Mouse (Mus musculus): ENCODE data around the gene Angel1. TPM values are rescaled to one million over a fixed set of nuclear protein-coding genes. Genes with fewer than 3 reads are reported as not detected.
A peak's percentile ranks its signal among the peaks of the same experiment; 100 is the strongest.

Gene Angel1
- polyA plus RNA-seq, 1 experiment from 2014 or later: 12.1 TPM

DNA sequence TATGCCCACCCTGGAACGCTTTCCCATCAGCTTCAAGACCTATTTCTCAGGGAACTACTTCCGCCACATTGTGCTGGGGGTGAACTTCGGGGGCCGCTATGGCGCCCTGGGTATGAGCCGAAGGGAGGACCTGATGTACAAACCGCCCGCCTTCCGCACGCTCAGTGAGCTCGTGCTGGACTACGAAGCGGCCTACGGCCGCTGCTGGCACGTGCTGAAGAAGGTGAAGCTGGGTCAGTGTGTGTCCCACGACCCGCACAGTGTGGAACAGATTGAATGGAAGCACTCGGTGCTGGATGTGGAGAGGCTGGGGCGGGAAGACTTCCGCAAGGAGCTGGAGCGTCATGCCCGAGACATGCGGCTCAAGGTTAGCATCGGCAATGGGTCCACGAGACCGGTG lies 37.3 kb downstream of the Angel1 start:
- ATAC-seq (ENCODE audit: insufficient number of reproducible peaks, low FRiP score, low TSS enrichment, low read depth): no peak
- Histone ChIP-seq H3K36me3 (peaks cover 15% of the 10 kb centered on the region; the same call in 1 of the 2 replicates), H3K4me3 (replicated peaks) (no peak overlapping the region), H3K27ac (replicated peaks) (no peak overlapping the region), H3K9ac (no peak overlapping the region), H3K4me1 (peaks cover 14% of the 10 kb centered on the region; the same call in 1 of the 2 replicates), H3K27me3 (no peaks in the 10 kb centered on the region), H3K4me2 (replicated peaks) (no peak overlapping the region), H3K9me3 (replicated peaks) (no peaks in the 10 kb centered on the region)
- WGBS: 96% methylated on average over 27 of the region's 27 CpGs

DNA sequence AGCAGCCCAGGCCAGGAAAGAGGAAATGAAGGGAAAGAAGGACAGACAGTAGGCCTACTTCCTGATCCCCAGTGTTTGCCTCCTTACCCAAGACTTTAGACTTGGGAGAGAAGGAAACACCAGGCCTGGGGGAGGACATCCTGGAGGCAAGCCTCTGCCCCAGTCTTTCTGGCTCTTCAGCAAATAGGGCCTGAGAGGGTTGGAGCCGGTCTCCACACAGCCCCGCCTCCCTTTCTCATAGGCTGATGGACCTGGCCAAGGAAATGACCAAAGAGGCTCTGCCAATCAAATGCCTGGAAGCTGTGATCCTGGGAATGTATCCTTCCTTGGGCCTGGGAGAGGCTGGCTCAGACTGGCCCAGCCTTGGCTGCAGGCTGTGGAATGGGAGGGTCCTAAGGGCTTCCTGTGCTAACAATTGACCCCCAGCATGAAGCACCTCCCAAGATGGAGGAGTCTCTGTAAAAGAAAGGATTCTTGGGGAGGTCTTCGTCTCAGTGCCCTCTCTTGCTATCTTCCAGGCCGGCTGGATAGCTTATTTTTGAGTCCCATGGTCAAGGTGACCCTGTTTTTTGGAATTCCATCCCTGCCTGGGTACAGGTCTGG lies 38.2 kb downstream of the Angel1 start:
- peaks cover 15% of the 10 kb centered on the region; the same call in 1 of the 2 replicates for H3K36me3 ChIP-seq
- H3K4me3 ChIP-seq (replicated peaks): no peak overlapping the region
- H3K9me3 ChIP-seq (replicated peaks): no peaks in the 10 kb centered on the region
- ATAC-seq (ENCODE audit: insufficient number of reproducible peaks, low FRiP score, low TSS enrichment, low read depth): no peak
- peaks cover 14% of the 10 kb centered on the region; the same call in 1 of the 2 replicates for H3K4me1 ChIP-seq
- H3K27ac ChIP-seq (replicated peaks): no peak overlapping the region
- no peak overlapping the region for H3K9ac ChIP-seq
- no peak overlapping the region for H3K4me2 ChIP-seq (replicated peaks)
- 75% methylated on average over 4 of the region's 4 CpGs for WGBS
- H3K27me3 ChIP-seq: no peaks in the 10 kb centered on the region

DNA sequence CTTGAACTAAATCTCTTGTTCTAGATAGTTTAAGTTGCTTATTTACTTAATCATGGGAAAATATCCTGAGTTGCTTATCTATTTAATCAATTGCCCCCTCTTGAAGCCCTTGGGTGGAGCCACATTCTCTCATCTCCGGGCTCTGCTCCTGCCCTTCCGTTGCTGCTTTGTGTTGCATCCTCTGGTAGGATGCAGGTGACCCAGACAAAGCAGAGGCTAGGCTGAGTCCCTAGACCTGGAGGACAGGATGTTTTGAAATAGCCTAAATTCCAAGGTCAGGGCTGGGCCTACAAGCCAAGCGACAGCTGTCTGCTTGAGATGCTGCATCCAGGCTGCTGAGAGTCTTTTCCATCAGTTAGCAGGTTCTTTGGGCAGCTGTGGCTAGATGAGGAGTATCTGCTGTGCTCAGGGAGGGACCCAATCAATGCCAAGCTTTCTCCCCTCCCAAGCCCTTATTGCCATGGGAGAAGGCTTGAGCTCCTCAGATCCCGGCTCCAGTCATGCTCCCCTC lies 38.8 kb downstream of the Angel1 start:
- no peak overlapping the region for H3K9ac ChIP-seq
- no peak overlapping the region for H3K27ac ChIP-seq (replicated peaks)
- H3K4me3 ChIP-seq (replicated peaks): no peak overlapping the region
- H3K4me1 ChIP-seq: peaks cover 11% of the 10 kb centered on the region; the same call in 1 of the 2 replicates
- no peak for ATAC-seq (ENCODE audit: insufficient number of reproducible peaks, low FRiP score, low TSS enrichment, low read depth)
- H3K4me2 ChIP-seq (replicated peaks): no peak overlapping the region
- H3K9me3 ChIP-seq (replicated peaks): no peaks in the 10 kb centered on the region
- no peaks in the 10 kb centered on the region for H3K27me3 ChIP-seq
- H3K36me3 ChIP-seq: peaks cover 15% of the 10 kb centered on the region; the same call in 1 of the 2 replicates
- 73% methylated on average over 4 of the region's 4 CpGs for WGBS

DNA sequence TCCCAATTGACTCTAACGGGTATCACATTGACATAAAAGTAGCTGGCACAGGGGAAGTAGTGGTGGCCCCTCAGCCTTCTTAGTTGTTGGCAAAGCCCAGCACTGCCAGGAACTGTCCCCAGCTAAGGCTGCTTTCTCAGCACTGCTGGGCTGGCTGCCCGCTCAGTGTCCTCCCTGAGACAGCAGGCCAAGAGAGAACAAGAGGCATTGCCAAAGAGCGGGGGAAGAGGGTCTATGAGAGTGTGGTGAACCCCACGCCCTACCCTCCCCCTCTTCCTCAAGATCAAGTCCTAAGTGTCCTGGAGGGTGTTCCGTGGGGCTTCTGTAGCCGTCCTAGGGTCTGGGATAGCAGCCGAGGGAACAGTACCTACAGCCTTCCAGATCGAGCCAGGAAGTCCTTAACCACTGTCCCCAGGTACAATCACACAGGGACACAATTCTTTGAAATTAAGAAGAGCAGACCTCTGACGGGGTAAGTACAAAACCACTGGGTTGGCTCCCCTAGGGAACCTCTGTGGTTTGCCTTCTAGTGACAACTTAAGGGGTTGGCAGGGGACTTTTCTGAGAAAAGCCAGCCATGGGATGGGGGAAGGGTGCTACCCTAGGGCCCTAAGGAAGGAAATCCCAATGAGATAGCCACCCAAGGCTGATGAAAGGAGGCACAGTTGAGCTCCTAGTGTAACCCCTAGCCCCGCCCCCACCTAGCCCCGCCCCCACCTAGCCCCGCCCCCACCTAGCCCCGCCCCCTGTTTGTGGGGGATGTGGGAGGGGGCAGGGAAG lies 39.5 kb downstream of the Angel1 start:
- Histone ChIP-seq H3K4me3 (replicated peaks) (no peak overlapping the region), H3K36me3 (peaks cover 12% of the 10 kb centered on the region; the same call in 1 of the 2 replicates), H3K9me3 (replicated peaks) (no peaks in the 10 kb centered on the region), H3K27ac (replicated peaks) (no peak overlapping the region), H3K27me3 (no peaks in the 10 kb centered on the region), H3K4me2 (replicated peaks) (no peak overlapping the region), H3K4me1 (peaks cover 13% of the 10 kb centered on the region; the same call in 1 of the 2 replicates), H3K9ac (no peak overlapping the region)
- 54% methylated on average over 13 of the region's 13 CpGs for WGBS
- no peak for ATAC-seq (ENCODE audit: insufficient number of reproducible peaks, low FRiP score, low TSS enrichment, low read depth)

DNA sequence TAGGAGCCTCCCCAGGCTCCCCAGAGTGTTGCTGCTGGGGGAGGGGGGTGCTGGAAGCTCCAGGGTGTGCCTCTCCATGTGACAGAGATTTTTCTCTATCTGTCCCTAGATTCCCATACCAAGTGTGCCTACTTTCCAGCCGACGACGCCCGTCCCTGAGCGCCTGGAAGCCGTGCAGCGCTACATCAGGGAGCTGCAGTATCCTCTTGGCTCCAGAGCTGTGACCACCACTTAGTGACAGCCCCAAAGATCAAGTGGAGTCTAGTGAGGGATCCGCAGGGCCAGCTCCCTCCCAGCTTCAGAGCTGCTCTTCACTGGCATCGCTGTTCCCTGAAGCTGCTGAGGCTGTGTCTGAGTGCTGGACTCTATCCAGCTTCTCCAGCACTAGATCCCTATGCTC lies 41.0 kb downstream of the Angel1 start:
- ATAC-seq (ENCODE audit: insufficient number of reproducible peaks, low FRiP score, low TSS enrichment, low read depth): no peak
- Histone ChIP-seq H3K4me3 (replicated peaks) (no peak overlapping the region), H3K9me3 (replicated peaks) (no peaks in the 10 kb centered on the region), H3K27ac (replicated peaks) (no peak overlapping the region), H3K9ac (no peak overlapping the region), H3K27me3 (no peaks in the 10 kb centered on the region), H3K4me2 (replicated peaks) (no peak overlapping the region), H3K36me3 (peaks cover 8% of the 10 kb centered on the region; the same call in 1 of the 2 replicates), H3K4me1 (peaks cover 20% of the 10 kb centered on the region)
- WGBS: 64% methylated on average over 9 of the region's 9 CpGs

DNA sequence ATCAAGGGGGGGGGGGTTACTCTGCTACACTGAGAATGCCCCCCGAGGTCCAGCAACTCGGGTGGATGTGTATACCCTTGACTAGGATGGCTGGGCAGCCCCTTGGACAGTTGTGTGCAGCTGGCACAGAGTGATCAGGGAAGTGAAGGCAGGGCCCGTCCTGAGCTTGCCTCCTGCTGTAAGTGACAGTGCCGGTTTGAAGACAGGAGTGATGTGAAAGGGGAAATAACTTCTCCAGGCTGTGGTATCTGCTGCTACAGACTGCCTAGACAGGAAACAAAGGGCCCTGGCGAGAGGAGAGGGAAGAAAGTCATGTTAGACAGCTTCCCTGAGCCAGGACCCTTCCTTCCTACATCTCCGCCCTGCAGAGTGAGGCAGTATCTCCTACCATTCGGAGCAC lies 42.6 kb downstream of the Angel1 start:
- Histone ChIP-seq H3K9ac (no peak overlapping the region), H3K4me2 (replicated peaks) (no peak overlapping the region), H3K27me3 (no peaks in the 10 kb centered on the region), H3K36me3 (peaks cover 2% of the 10 kb centered on the region; the same call in 1 of the 2 replicates), H3K27ac (replicated peaks) (no peak overlapping the region), H3K9me3 (replicated peaks) (no peaks in the 10 kb centered on the region), H3K4me3 (replicated peaks) (no peak overlapping the region), H3K4me1 (peaks cover 34% of the 10 kb centered on the region)
- no peak for ATAC-seq (ENCODE audit: insufficient number of reproducible peaks, low FRiP score, low TSS enrichment, low read depth)
- WGBS: 67% methylated on average over 7 of the region's 7 CpGs

DNA sequence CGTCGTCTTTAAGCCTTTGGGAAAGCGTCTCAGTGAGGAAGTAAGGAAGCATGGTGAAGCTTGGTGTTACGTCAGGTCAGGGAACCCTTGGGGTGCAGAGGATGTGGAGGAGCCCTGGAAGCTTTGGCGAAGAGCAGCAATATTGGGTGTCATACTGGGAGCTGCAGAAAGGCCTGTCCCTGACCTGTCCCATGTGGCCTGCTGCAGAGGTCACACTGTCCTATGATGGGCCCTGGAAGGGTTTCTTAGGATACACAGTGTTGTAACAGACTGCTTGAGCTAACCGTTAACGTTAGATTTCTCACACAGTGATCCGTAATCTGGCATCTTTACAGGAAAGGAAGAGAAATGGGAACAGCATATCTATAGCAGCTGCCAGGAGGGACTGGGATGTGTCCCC lies 44.1 kb downstream of the Angel1 start:
- H3K4me2 ChIP-seq (replicated peaks): no peak overlapping the region
- no peak overlapping the region for H3K4me3 ChIP-seq (replicated peaks)
- ATAC-seq (ENCODE audit: insufficient number of reproducible peaks, low FRiP score, low TSS enrichment, low read depth): no peak
- 74% methylated on average over 8 of the region's 8 CpGs for WGBS
- no peak overlapping the region for H3K9ac ChIP-seq
- H3K36me3 ChIP-seq: no peaks in the 10 kb centered on the region
- no peaks in the 10 kb centered on the region for H3K9me3 ChIP-seq (replicated peaks)
- peaks cover 34% of the 10 kb centered on the region for H3K4me1 ChIP-seq
- no peak overlapping the region for H3K27ac ChIP-seq (replicated peaks)
- no peaks in the 10 kb centered on the region for H3K27me3 ChIP-seq

DNA sequence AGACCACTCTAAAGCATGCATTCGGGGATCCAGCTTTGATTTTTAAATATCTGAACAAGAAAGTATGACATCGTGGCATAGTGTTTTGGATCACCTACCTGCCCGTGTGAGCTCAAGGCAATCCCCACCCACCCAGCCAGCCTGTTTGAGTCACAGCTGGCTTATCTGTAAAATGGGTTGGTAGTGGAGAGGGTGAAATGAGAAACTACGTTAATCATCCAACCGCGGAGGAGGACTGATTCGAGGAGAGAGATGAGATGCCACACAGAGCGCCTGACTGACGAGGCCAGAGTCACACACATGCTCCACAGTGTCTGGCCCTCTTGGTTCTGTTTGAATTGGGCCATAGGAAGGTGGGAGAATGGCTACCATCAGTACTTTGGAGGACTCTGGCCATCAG lies 44.6 kb downstream of the Angel1 start:
- H3K4me2 ChIP-seq (replicated peaks): no peak overlapping the region
- H3K9ac ChIP-seq: no peak overlapping the region
- H3K9me3 ChIP-seq (replicated peaks): no peaks in the 10 kb centered on the region
- H3K36me3 ChIP-seq: no peaks in the 10 kb centered on the region
- 81% methylated on average over 9 of the region's 9 CpGs for WGBS
- no peaks in the 10 kb centered on the region for H3K27me3 ChIP-seq
- H3K4me3 ChIP-seq (replicated peaks): no peak overlapping the region
- H3K27ac ChIP-seq (replicated peaks): no peak overlapping the region
- ATAC-seq (ENCODE audit: insufficient number of reproducible peaks, low FRiP score, low TSS enrichment, low read depth): no peak
- H3K4me1 ChIP-seq: peaks cover 32% of the 10 kb centered on the region

DNA sequence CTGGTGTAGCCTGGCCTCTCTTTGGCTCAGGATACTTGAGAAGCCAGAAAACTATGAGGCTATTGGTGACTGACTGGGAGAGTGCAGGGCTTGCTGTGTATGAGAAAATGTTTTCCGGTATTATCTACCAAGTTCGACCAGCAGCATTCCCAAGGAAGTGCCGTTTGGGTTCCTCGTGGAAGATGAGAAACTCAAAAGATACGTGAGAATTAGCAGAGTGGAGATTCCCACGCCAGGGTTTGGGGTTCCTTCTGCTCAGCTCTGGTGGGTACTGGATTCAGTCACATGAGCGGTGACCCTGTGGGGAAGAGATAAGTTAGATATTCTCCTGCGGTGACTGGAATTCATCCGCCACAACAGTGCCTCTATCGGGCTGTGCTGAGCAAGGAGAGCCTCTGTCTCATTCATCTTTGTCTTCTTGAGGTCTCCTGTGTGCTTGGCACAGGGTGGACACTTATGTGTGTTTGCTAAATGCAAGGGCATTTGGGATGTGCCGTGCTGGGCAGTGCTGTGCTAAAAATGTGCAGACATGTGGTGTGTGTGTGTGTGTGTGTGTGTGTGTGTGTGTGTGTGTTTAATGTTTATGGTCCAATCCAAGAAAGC lies 45.6 kb downstream of the Angel1 start:
- no peak for ATAC-seq (ENCODE audit: insufficient number of reproducible peaks, low FRiP score, low TSS enrichment, low read depth)
- Histone ChIP-seq H3K27ac (replicated peaks) (no peak overlapping the region), H3K9ac (no peak overlapping the region), H3K4me3 (replicated peaks) (peak overlapping the region; percentile 84), H3K27me3 (no peaks in the 10 kb centered on the region), H3K4me1 (peaks cover 30% of the 10 kb centered on the region), H3K9me3 (replicated peaks) (no peaks in the 10 kb centered on the region), H3K36me3 (no peaks in the 10 kb centered on the region), H3K4me2 (replicated peaks) (peak overlapping the region; percentile 98)
- 40% methylated on average over 11 of the region's 11 CpGs for WGBS

DNA sequence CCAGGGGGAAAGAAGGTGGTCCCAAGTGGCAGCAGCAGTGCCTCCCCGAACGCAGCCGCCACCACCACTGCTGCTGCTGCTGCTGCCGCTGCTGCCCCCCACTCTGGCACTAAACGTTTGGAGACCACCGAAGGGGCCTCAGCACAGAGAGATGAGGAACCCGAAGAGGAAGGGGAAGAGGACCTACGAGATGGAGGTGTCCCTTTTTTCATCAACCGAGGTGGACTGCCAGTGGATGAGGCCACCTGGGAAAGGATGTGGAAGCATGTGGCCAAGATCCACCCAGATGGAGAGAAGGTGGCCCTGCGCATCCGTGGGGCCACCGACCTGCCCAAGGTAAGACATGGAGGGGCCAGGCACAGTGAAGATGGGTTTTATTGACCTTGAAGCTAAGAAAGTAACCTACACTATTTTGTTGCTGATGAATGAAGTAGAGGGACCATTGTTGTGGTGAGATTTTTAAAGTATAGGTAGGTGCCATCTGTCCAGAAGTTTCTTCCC lies 46.2 kb downstream of the Angel1 start:
- no peaks in the 10 kb centered on the region for H3K36me3 ChIP-seq
- no peaks in the 10 kb centered on the region for H3K9me3 ChIP-seq (replicated peaks)
- peak overlapping the region; percentile 98 for H3K4me2 ChIP-seq (replicated peaks)
- H3K4me1 ChIP-seq: peaks cover 26% of the 10 kb centered on the region
- ATAC-seq (ENCODE audit: insufficient number of reproducible peaks, low FRiP score, low TSS enrichment, low read depth): no peak
- H3K9ac ChIP-seq: no peak overlapping the region
- peak overlapping the region; percentile 84 for H3K4me3 ChIP-seq (replicated peaks)
- no peaks in the 10 kb centered on the region for H3K27me3 ChIP-seq
- H3K27ac ChIP-seq (replicated peaks): no peak overlapping the region
- 33% methylated on average over 12 of the region's 12 CpGs for WGBS

DNA sequence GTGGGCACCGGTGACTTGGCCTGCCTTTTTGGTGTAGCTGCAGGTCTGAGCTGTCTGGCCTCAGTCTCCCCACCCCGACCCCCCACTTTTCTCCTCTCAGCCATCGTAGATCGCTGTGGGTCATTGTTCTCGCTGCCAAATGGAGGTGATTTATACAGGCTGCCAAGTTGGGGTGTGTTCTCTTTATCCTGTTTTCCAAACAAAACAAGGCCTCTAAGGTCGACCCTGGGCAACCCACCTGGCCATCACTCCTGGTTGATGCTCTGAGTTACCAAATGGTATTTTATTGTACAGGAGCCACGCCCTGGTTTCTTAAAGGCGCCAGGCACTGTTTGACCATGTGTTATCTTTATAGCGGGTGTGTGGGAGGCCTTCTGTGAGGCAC lies 46.7 kb downstream of the Angel1 start:
- 3% methylated on average over 9 of the region's 9 CpGs for WGBS
- Histone ChIP-seq H3K4me2 (replicated peaks) (peak overlapping the region; percentile 98), H3K4me1 (peaks cover 25% of the 10 kb centered on the region), H3K27ac (replicated peaks) (no peak overlapping the region), H3K9me3 (replicated peaks) (no peaks in the 10 kb centered on the region), H3K27me3 (no peaks in the 10 kb centered on the region), H3K36me3 (no peaks in the 10 kb centered on the region), H3K9ac (peak overlapping the region; percentile 66), H3K4me3 (replicated peaks) (peak overlapping the region; percentile 84)
- ATAC-seq (ENCODE audit: insufficient number of reproducible peaks, low FRiP score, low TSS enrichment, low read depth): no peak
